Mouse (Mus musculus): ENCODE measurements around the gene Hmbs. TPM values are rescaled to one million over a fixed set of nuclear protein-coding genes. Genes with fewer than 3 reads are reported as not detected.
"Not testable (repeated sequence)": the region's sequence is repeated elsewhere in the genome, so short reads cannot be mapped to it uniquely, and the experiment has no call there.

Hmbs gene
- total and polyA plus RNA-seq, 2 experiments from 2014 or later = 38.8 to 64.3 TPM

GRCm38 (mm10) chr9:44379054-44379834, 35.2 kb upstream of the Hmbs start, which contains the start of gene Hyou1:
Gene Hyou1 (plus strand): TSS chr9:44379490.
- Histone ChIP-seq H3K4me3 (ENCODE audit: low read length) (peak within 1 kb of the TSS; percentile 87), H3K36me3 (ENCODE audit: insufficient read depth, low read length) (peaks cover 30% of the 10 kb centered on the region), H3K9ac (replicated peaks; ENCODE audit: low read length) (peak within 1 kb of the TSS; percentile 96), H3K4me2 (ENCODE audit: low read depth, low read length) (peak within 1 kb of the TSS; percentile 82), H3K4me1 (ENCODE audit: insufficient read depth, low read length) (peaks cover 9% of the 10 kb centered on the region), H3K27me3 (ENCODE audit: insufficient read depth, low read length) (no peaks in the 10 kb centered on the region), H3K27ac (peak within 1 kb of the TSS; percentile 89), H3K9me3 (ENCODE audit: low read length) (no peaks in the 10 kb centered on the region)
- 2% methylated on average over 79 of the region's 83 CpGs for WGBS
- peak; percentile 99 for ATAC-seq
- DNase-seq (ENCODE audit: low spot score) = peak; percentile 99
- TF ChIP-seq CTCF (IDR thresholded peaks at IDR 0.05; ENCODE audit: low read depth) = peak; percentile 30

- H3K4me1 ChIP-seq (ENCODE audit: insufficient read depth, low read length) = peaks cover 9% of the 10 kb centered on the region
- TF ChIP-seq CTCF (IDR thresholded peaks at IDR 0.05; ENCODE audit: low read depth) = no peak
- peak overlapping the region; percentile 96; the same call in 1 of the 2 replicates for H3K9ac ChIP-seq (replicated peaks; ENCODE audit: low read length)
- H3K27me3 ChIP-seq (ENCODE audit: insufficient read depth, low read length) = no peaks in the 10 kb centered on the region
- H3K4me2 ChIP-seq (ENCODE audit: low read depth, low read length) = peak overlapping the region; percentile 82
- ATAC-seq (no peak), DNase-seq (ENCODE audit: low spot score) (no peak)
- peak overlapping the region; percentile 86; the same call in 1 of the 2 replicates for H3K27ac ChIP-seq
- WGBS = 88% methylated on average over 5 of the region's 5 CpGs
- peak overlapping the region; percentile 87 for H3K4me3 ChIP-seq (ENCODE audit: low read length)
- peaks cover 22% of the 10 kb centered on the region for H3K36me3 ChIP-seq (ENCODE audit: insufficient read depth, low read length)
- H3K9me3 ChIP-seq (ENCODE audit: low read length) = no peaks in the 10 kb centered on the region
These were observed 34.2 kb upstream of the Hmbs start for GRCm38 (mm10) chr9:44378153-44378730.

- not testable (repeated sequence) for ATAC-seq; H3K27me3 ChIP-seq (ENCODE audit: insufficient read depth, low read length); H3K9me3 ChIP-seq (ENCODE audit: low read length); H3K4me2 ChIP-seq (ENCODE audit: low read depth, low read length); DNase-seq (ENCODE audit: low spot score); H3K4me3 ChIP-seq (ENCODE audit: low read length); H3K27ac ChIP-seq; H3K4me1 ChIP-seq (ENCODE audit: insufficient read depth, low read length); H3K9ac ChIP-seq (replicated peaks; ENCODE audit: low read length)
- H3K36me3 ChIP-seq (ENCODE audit: insufficient read depth, low read length) = peaks cover 13% of the 10 kb centered on the region
- 84% methylated on average over 2 of the region's 2 CpGs for WGBS
These were observed 33.3 kb upstream of the Hmbs start for GRCm38 (mm10) chr9:44377335-44377734.

GRCm38 (mm10) chr9:44376141-44376540, 32.1 kb upstream of the Hmbs start:
- ATAC-seq (no peak), DNase-seq (ENCODE audit: low spot score) (no peak)
- Histone ChIP-seq H3K9ac (replicated peaks; ENCODE audit: low read length) (no peak overlapping the region), H3K4me3 (ENCODE audit: low read length) (no peak overlapping the region), H3K36me3 (ENCODE audit: insufficient read depth, low read length) (0 out of 2 replicates have a peak, but pooled peaks cover under 1% of the 10 kb centered on the region), H3K9me3 (ENCODE audit: low read length) (no peaks in the 10 kb centered on the region), H3K4me1 (ENCODE audit: insufficient read depth, low read length) (peaks cover 9% of the 10 kb centered on the region), H3K27ac (no peak overlapping the region), H3K4me2 (ENCODE audit: low read depth, low read length) (no peak overlapping the region), H3K27me3 (ENCODE audit: insufficient read depth, low read length) (no peaks in the 10 kb centered on the region)
- 91% methylated on average over 6 of the region's 6 CpGs for WGBS
- TF ChIP-seq CTCF (IDR thresholded peaks at IDR 0.05; ENCODE audit: low read depth) = no peak

- no peak overlapping the region for H3K9ac ChIP-seq (replicated peaks; ENCODE audit: low read length)
- H3K4me1 ChIP-seq (ENCODE audit: insufficient read depth, low read length) = no peaks in the 10 kb centered on the region
- ATAC-seq (no peak), DNase-seq (ENCODE audit: low spot score) (no peak)
- H3K36me3 ChIP-seq (ENCODE audit: insufficient read depth, low read length) = no peaks in the 10 kb centered on the region
- no peak overlapping the region for H3K27ac ChIP-seq
- no peaks in the 10 kb centered on the region for H3K27me3 ChIP-seq (ENCODE audit: insufficient read depth, low read length)
- H3K4me3 ChIP-seq (ENCODE audit: low read length) = no peak overlapping the region
- no peak for TF ChIP-seq CTCF (IDR thresholded peaks at IDR 0.05; ENCODE audit: low read depth)
- H3K4me2 ChIP-seq (ENCODE audit: low read depth, low read length) = no peak overlapping the region
- H3K9me3 ChIP-seq (ENCODE audit: low read length) = no peaks in the 10 kb centered on the region
These were observed 29.4 kb upstream of the Hmbs start for GRCm38 (mm10) chr9:44373386-44373785.

GRCm38 (mm10) chr9:44364480-44364879, 20.5 kb upstream of the Hmbs start:
- Histone ChIP-seq H3K27me3 (ENCODE audit: insufficient read depth, low read length) (no peaks in the 10 kb centered on the region), H3K27ac (no peak overlapping the region), H3K4me3 (ENCODE audit: low read length) (no peak overlapping the region), H3K4me2 (ENCODE audit: low read depth, low read length) (no peak overlapping the region), H3K36me3 (ENCODE audit: insufficient read depth, low read length) (peaks cover 3% of the 10 kb centered on the region; the same call in 1 of the 2 replicates), H3K9me3 (ENCODE audit: low read length) (no peaks in the 10 kb centered on the region), H3K9ac (replicated peaks; ENCODE audit: low read length) (no peak overlapping the region), H3K4me1 (ENCODE audit: insufficient read depth, low read length) (peaks cover 6% of the 10 kb centered on the region; the same call in 1 of the 2 replicates)
- peak; percentile 33 for TF ChIP-seq CTCF (IDR thresholded peaks at IDR 0.05; ENCODE audit: low read depth)
- ATAC-seq (no peak), DNase-seq (ENCODE audit: low spot score) (no peak)
- whole genome bisulfite sequencing = 65% methylated on average over 3 of the region's 3 CpGs

- Histone ChIP-seq H3K4me3 (ENCODE audit: low read length) (peak overlapping the region; percentile 50), H3K27ac (peak overlapping the region; percentile 67; the same call in 1 of the 2 replicates), H3K4me2 (ENCODE audit: low read depth, low read length) (peak overlapping the region; percentile 74), H3K36me3 (ENCODE audit: insufficient read depth, low read length) (peaks cover 18% of the 10 kb centered on the region; the same call in 1 of the 2 replicates)
- not testable (repeated sequence) for H3K4me1 ChIP-seq (ENCODE audit: insufficient read depth, low read length); H3K9ac ChIP-seq (replicated peaks; ENCODE audit: low read length); DNase-seq (ENCODE audit: low spot score); H3K9me3 ChIP-seq (ENCODE audit: low read length); H3K27me3 ChIP-seq (ENCODE audit: insufficient read depth, low read length)
- 37% methylated on average over 4 of the region's 4 CpGs for WGBS
- ATAC-seq = peak; percentile 49
These were observed 17.9 kb upstream of the Hmbs start for GRCm38 (mm10) chr9:44361931-44362330.
